8 mouse cellular contexts compared by ENCODE assay signal in genomic region chr4:141139116-141139970, GRCm38 (mm10). TPM values are rescaled to one million over a fixed set of nuclear protein-coding genes. Genes with fewer than 3 reads are reported as not detected.
DNase-seq lines count a peak whose midpoint lies in the region; ATAC-seq lines count a peak whose summit lies in the region.

Gene Szrd1 (minus strand): TSS chr4:141139775.

- no peaks in the 10 kb centered on the region for H3K9me3 ChIP-seq in megakaryocyte, embryonic 14.5 days

- H3K4me3 ChIP-seq in megakaryocyte, embryonic 14.5 days (replicated peaks): peak within 1 kb of the TSS; percentile 95

- peak; percentile 88 for ATAC-seq in common myeloid progenitor, adult 5-6 weeks (replicated peaks; ENCODE audit: low read depth, poor library complexity, severe bottlenecking)

- H3K4me1 ChIP-seq in megakaryocyte, embryonic 14.5 days: peaks cover 65% of the 10 kb centered on the region

- no peaks in the 10 kb centered on the region for H3K27me3 ChIP-seq in megakaryocyte, embryonic 14.5 days (replicated peaks)

- peak; percentile 100 for DNase-seq in ZHBTc4 (ENCODE audit: low read depth, low spot score)
- peak; percentile 98 to 99 for DNase-seq in gastrocnemius, adult 8-10 months (ENCODE audit: low spot score in 2 of 2)
- DNase-seq in hindlimb bud, embryonic 11.5 days (ENCODE audit: extremely low spot score, low read depth, low spot score): peak; percentile 92
- peak; percentile 94 to 99 for DNase-seq in left cerebral cortex, adult 8-10 months (ENCODE audit: low spot score in 2 of 2)
- peak; percentile 99 to 100 for DNase-seq in right cerebral cortex, postnatal 10 days (ENCODE audit: low spot score in 2 of 2)
- DNase-seq in urinary bladder, postnatal 25 days (ENCODE audit: low spot score): peak; percentile 99

- peaks cover 24% of the 10 kb centered on the region for H3K36me3 ChIP-seq in megakaryocyte, embryonic 14.5 days (replicated peaks; ENCODE audit: low read length)

RNA-seq across cellular contexts. Expression of gene Szrd1, which starts in this region (rescaled TPM):
- total RNA-seq in common myeloid progenitor, adult 5-6 weeks (2017): 40.1 and 47.4 TPM in 2 replicates
- 100 to 1,000 TPM; 137 to 140 (median 139) TPM for total RNA-seq in gastrocnemius, adult 8-10 months (2022)
- total RNA-seq in left cerebral cortex, adult 8-10 months (2022): 10 to 100 TPM; 48.3 to 62.8 (median 49.9) TPM
- polyA plus RNA-seq in megakaryocyte, embryonic 14.5 days (2012; ENCODE audit: insufficient read depth, low replicate concordance): 136 and 184 TPM in 2 replicates

Comparison
In these comparisons a context has a peak if more than half of its experiments do, and no peak if none do; other contexts are left out.
1. Peak in every context shown above with its lines: DNase-seq, ATAC-seq and H3K4me3 ChIP-seq.